Mouse (Mus musculus): ENCODE measurements at regions not wholly inside any gene's neighbourhood (a gene's known extent, or its start where the extent isn't known, plus 50 kb on each side); places are given as distances from the start of the nearest gene placed in this dataset.

DNA sequence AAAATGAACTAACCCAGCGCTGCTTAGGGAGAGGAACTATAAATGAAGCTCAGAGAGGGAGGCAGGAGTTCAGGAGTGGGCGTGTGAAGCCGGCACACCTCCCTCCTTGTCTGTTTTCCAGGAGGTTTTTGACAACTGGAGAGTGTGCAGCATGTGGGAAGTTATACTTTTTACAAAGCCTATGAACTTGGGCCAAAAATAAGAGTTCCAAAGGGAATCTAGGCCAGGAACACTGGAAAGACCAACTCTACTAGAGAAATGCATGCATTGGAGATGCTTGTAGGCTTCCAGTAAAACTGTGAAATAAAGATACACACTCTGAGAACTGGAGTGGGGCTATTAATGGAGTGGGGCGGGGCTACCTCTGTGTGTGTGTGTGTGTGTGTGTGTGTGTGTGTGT, 411.3 kb upstream of the Atp11b start:
- no peak for TF ChIP-seq POLR2A (IDR thresholded peaks at IDR 0.05; ENCODE audit: insufficient read depth, low read length)
- TF ChIP-seq CTCF (IDR thresholded peaks at IDR 0.05; ENCODE audit: low read depth, low read length): no peak
- no peak for TF ChIP-seq EP300 (IDR thresholded peaks at IDR 0.05; ENCODE audit: insufficient read depth, low read depth, low read length)
